Mouse (Mus musculus) neural tube, embryonic 15.5 days (tissue): Measurements from ENCODE around the gene Mtmr3. TPM values are rescaled to one million over a fixed set of nuclear protein-coding genes. Genes with fewer than 3 reads are reported as not detected.

Experiments
- ATAC-seq: fragments of 200-750 bp; cut with Nextera tagmentation; 2 replicates; pipeline ENCODE4 v1.8.0; 2017; ENCODE audit warnings: mild to moderate bottlenecking, moderate TSS enrichment, moderate library complexity; ENCODE audit not compliant: low FRiP score
- H3K27ac ChIP-seq: fragments of 300-500 bp; sonication (generic); replicated peaks from 2 replicates; pipeline ENCODE4 v1.5.1; 2015; ENCODE audit warnings: mild to moderate bottlenecking, inconsistent platforms
- H3K27me3 ChIP-seq: fragments of 300-500 bp; sonication (generic); replicated peaks from 2 replicates; pipeline ENCODE4 v1.6.1; 2015; ENCODE audit warnings: inconsistent platforms
- H3K36me3 ChIP-seq: fragments of 300-500 bp; sonication (generic); 2 replicates; pipeline ENCODE4 v1.6.1; 2015; ENCODE audit warnings: inconsistent platforms
- H3K4me1 ChIP-seq: fragments of 300-500 bp; sonication (generic); 2 replicates; pipeline ENCODE4 v1.6.1; 2015; ENCODE audit warnings: inconsistent platforms
- H3K4me2 ChIP-seq: fragments of 300-500 bp; sonication (generic); 2 replicates; pipeline ENCODE4 v1.6.1; 2015; ENCODE audit warnings: inconsistent platforms, mild to moderate bottlenecking, moderate library complexity
- H3K4me3 ChIP-seq: fragments of 300-500 bp; sonication (generic); replicated peaks from 2 replicates; pipeline ENCODE4 v1.5.1; 2015; ENCODE audit warnings: mild to moderate bottlenecking, inconsistent platforms
- H3K9ac ChIP-seq: fragments of 300-500 bp; sonication (generic); replicated peaks from 2 replicates; pipeline ENCODE4 v1.6.1; 2015; ENCODE audit warnings: mild to moderate bottlenecking, inconsistent platforms
- H3K9me3 ChIP-seq: fragments of 300-500 bp; sonication (generic); replicated peaks from 2 replicates; pipeline ENCODE4 v1.6.1; 2016; ENCODE audit warnings: inconsistent platforms
- WGBS: fragments of 180-500 bp; shearing (Covaris S2); methylation state at CpG from one replicate; pipeline ENCODE4 v1.1.7; 2015; ENCODE audit warnings: mixed read lengths; 5-methylcytosine and 5-hydroxymethylcytosine counted together
- polyA plus RNA-seq: library from polyadenylated mRNA; unstranded; fragments of >200 nt; fragmentation: Nextera tagmentation; extraction: Ambion mirVana; gene quantifications from 2 replicates; pipeline ENCODE4 v1.2.1, GENCODE M21; 2015

The Mtmr3 gene
- 26.6 and 27.3 TPM in 2 replicates for polyA plus RNA-seq

DNA sequence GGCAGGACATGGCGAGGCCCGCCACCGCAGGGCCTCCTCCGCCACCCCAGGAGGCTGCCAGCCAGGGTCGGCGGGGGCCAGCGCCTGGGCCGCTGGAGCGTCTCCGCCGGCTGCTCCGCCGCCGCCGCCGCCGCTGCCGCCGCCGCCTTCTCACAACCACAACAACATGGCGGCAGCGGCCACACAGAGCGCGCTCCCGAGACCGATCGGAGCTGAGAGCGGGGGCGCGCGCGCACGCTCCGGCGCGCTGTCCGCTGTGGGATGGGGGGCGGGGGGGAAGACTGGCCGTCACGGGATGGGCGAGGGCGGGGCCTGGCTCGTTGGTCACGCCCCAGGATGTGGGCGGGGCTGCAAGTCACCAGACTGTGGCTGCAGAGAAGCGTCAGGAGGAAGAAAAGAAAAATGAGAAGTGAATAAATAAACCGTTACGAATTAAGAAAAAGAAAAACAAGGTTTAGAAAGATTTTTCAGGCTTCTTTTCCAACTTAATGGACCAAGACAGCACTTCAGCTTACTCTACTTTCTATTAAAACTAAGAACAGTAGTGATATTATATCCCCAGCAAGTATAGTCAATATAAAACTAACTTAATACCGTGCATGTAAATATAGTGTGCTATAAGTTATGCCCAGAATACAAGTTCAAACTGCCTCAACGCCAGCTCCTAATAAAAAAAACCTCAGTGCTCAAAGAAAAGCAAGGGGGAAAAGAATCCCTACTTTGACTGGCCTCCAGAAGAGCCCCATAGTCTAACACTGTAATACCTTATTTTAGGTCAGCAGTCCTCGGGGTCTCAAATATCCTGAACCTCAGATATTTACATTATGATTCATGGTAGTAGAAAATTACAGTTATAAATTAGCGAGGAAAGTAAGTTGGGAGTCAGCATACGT lies at the start of gene Mtmr3:
TSS of gene Mtmr3 (minus strand) at position 256 of the 893 bp plus-strand sequence.
- peak; percentile 95 for ATAC-seq
- Histone ChIP-seq H3K4me2 (peak within 1 kb of the TSS; percentile 65), H3K4me1 (peaks cover 24% of the 10 kb centered on the region), H3K27me3 (no peaks in the 10 kb centered on the region), H3K4me3 (peak within 1 kb of the TSS; percentile 98), H3K27ac (peak within 1 kb of the TSS; percentile 91), H3K9ac (peak within 1 kb of the TSS; percentile 81), H3K36me3 (no peaks in the 10 kb centered on the region), H3K9me3 (no peaks in the 10 kb centered on the region)
- WGBS = 4% methylated on average over 53 of the region's 53 CpGs

GRCm38 (mm10) chr11:4643722-4644121 lies 49.1 kb upstream of the Mtmr3 start:
- Histone ChIP-seq H3K27me3 (no peaks in the 10 kb centered on the region), H3K4me2 (no peak overlapping the region), H3K27ac (no peak overlapping the region), H3K9ac (no peak overlapping the region), H3K4me3 (no peak overlapping the region), H3K4me1 (peaks cover 15% of the 10 kb centered on the region), H3K9me3 (no peaks in the 10 kb centered on the region), H3K36me3 (peaks cover 44% of the 10 kb centered on the region)
- no peak for ATAC-seq
- 47% methylated on average over 5 of the region's 5 CpGs for WGBS

DNA sequence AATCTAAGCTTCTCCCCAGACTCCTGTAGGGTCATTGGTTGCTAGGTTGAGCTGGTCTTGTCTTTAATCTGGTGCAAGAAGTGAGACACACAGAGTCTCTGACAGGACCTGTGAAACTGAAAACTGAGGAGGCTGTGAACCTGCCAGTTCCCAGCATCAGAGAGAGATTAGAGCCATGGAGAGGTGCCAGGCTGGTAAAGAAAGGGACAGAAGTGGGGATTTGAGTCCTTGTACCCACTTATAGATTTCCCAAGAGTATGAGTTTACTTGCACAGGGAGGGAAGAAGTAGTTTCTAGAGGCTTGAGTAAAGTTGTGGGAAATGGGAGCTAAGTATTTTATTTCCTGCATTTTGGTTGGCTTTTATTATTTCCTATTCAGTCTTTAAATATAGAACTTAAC lies 46.5 kb upstream of the Mtmr3 start:
- H3K4me2 ChIP-seq = no peak overlapping the region
- no peak overlapping the region for H3K27ac ChIP-seq
- H3K9ac ChIP-seq = no peak overlapping the region
- no peaks in the 10 kb centered on the region for H3K9me3 ChIP-seq
- ATAC-seq = no peak
- H3K36me3 ChIP-seq = peaks cover 23% of the 10 kb centered on the region
- H3K4me3 ChIP-seq = no peak overlapping the region
- peaks cover 28% of the 10 kb centered on the region for H3K4me1 ChIP-seq
- H3K27me3 ChIP-seq = no peaks in the 10 kb centered on the region

DNA sequence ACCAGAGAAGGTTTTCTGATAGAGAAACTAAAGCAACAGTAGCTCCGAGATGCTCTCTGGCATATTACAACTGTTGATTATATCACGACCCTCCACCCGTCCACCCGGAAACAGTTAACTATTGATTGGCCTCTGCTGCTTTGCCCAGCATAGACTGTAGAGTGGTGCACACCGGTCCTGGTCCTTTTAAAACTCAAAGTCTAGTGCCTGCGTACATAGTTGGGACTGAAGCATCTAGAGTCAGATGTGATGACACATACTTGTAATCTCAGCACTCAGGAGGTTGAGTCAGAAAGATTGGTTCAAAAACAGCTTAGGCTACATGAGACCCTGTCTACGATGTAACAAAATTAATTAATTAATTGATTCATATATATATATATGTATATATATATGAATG lies 43.6 kb upstream of the Mtmr3 start:
- Histone ChIP-seq H3K36me3 (peaks cover 17% of the 10 kb centered on the region), H3K4me2 (peak overlapping the region; percentile 64), H3K9me3 (no peaks in the 10 kb centered on the region), H3K4me3 (peak overlapping the region; percentile 76), H3K27me3 (no peaks in the 10 kb centered on the region), H3K27ac (no peak overlapping the region), H3K4me1 (peaks cover 28% of the 10 kb centered on the region), H3K9ac (peak overlapping the region; percentile 66)
- ATAC-seq = no peak; the same call in 1 of the 2 replicates
- 29% methylated on average over 7 of the region's 7 CpGs for WGBS

- H3K4me2 ChIP-seq = peak within 1 kb of the TSS; percentile 64
- H3K9me3 ChIP-seq = no peaks in the 10 kb centered on the region
- peak within 1 kb of the TSS; percentile 76 for H3K4me3 ChIP-seq
- H3K4me1 ChIP-seq = peaks cover 28% of the 10 kb centered on the region
- WGBS = under 1% methylated on average over 35 of the region's 35 CpGs
- peak; percentile 97 for ATAC-seq
- peak within 1 kb of the TSS; percentile 66 for H3K9ac ChIP-seq
- H3K36me3 ChIP-seq = peaks cover 17% of the 10 kb centered on the region
- H3K27me3 ChIP-seq = no peaks in the 10 kb centered on the region
- H3K27ac ChIP-seq = peak within 1 kb of the TSS; percentile 77
Observed at GRCm38 (mm10) chr11:4637534-4638234, 43.0 kb upstream of the Mtmr3 start, which contains the start of gene Ascc2. Gene Ascc2 (plus strand): TSS chr11:4637747.

DNA sequence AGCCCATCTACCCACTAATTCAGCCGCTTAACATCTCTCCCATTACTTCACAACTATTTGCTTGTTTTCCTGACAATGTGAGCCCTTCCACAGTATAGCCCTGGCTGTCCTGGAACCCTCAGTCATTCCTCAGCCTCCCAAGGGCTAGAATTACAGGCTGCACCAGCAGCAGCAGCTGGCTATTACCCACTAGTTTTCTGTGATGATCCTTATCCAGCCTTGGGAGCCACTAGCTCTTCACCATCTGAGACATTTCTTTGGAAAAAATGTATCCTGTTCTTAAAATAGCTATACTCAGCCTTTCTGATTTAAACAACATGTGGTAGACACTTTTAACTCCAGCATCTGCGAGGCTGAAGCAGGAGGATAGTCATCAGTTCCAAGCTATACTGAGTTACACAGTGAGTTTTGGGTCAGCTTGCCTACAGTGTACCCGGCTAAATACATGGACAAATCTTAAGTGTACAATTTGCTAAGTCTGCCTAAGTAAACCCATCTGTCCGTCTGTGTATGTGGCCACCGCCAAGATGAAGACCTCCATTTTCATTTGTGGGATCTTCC lies 42.2 kb upstream of the Mtmr3 start:
- Histone ChIP-seq H3K27me3 (no peaks in the 10 kb centered on the region), H3K36me3 (peaks cover 12% of the 10 kb centered on the region; the same call in 1 of the 2 replicates), H3K4me2 (peak overlapping the region; percentile 64), H3K4me3 (peak overlapping the region; percentile 76), H3K9me3 (no peaks in the 10 kb centered on the region), H3K27ac (peak overlapping the region; percentile 77; the same call in 1 of the 2 replicates), H3K4me1 (peaks cover 28% of the 10 kb centered on the region), H3K9ac (no peak overlapping the region)
- peak; percentile 33; the same call in 1 of the 2 replicates for ATAC-seq
- 56% methylated on average over 5 of the region's 5 CpGs for WGBS

- no peak for ATAC-seq
- no peak overlapping the region for H3K4me3 ChIP-seq
- no peak overlapping the region for H3K9ac ChIP-seq
- H3K36me3 ChIP-seq = no peaks in the 10 kb centered on the region
- H3K4me1 ChIP-seq = peaks cover 19% of the 10 kb centered on the region
- 81% methylated on average over 5 of the region's 5 CpGs for WGBS
- H3K27ac ChIP-seq = no peak overlapping the region
- no peaks in the 10 kb centered on the region for H3K9me3 ChIP-seq
- no peak overlapping the region for H3K4me2 ChIP-seq
- H3K27me3 ChIP-seq = no peaks in the 10 kb centered on the region
Observed at GRCm38 (mm10) chr11:4634395-4634794, 39.7 kb upstream of the Mtmr3 start.

DNA sequence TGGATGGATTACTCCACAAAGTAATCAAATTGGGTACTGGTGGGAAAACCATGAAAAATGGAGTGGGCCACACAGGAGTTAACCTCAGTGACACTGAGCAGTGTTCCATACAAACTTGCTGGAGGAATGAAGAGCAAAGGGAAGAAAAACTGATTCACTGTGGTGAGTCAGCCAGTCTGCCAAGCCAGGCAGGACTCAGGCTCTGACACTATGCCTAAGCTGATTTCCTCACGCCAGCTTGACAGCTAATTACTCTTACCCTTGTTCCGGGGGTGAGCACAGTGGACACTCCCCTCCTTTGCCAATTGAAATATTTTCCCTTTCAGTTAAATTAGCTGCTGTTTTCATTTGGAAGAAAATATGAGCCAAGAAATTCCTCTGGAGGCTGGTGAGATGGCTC lies 38.8 kb upstream of the Mtmr3 start:
- Histone ChIP-seq H3K27me3 (no peaks in the 10 kb centered on the region), H3K9me3 (no peaks in the 10 kb centered on the region), H3K9ac (no peak overlapping the region), H3K4me2 (no peak overlapping the region), H3K27ac (no peak overlapping the region), H3K4me3 (no peak overlapping the region), H3K4me1 (peaks cover 10% of the 10 kb centered on the region), H3K36me3 (no peaks in the 10 kb centered on the region)
- whole genome bisulfite sequencing = 56% methylated on average over 2 of the region's 2 CpGs
- no peak for ATAC-seq

DNA sequence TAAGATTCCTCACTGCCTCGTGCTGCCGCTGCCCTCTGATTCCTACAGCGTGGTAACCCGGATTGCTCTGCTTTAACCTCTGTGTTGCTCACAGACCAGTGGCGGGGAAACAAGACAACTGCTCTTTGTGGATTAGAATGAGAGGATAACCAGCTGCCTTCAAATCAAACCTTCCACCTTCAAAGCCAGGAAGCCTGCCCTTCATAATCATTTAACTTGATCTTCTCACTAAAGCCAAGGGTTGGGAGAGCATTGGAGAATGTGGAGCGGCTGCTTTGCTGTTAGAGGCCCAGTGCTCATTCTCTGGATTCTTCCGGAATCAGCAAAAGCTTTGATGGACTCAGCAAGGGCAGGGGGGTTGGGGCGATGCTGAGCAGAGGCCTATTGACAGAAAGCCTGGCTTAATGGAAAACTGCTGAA lies 35.2 kb upstream of the Mtmr3 start:
- 42% methylated on average over 8 of the region's 8 CpGs for WGBS
- no peaks in the 10 kb centered on the region for H3K4me1 ChIP-seq
- H3K9me3 ChIP-seq = no peaks in the 10 kb centered on the region
- ATAC-seq = no peak
- no peaks in the 10 kb centered on the region for H3K36me3 ChIP-seq
- no peak overlapping the region for H3K4me3 ChIP-seq
- H3K27me3 ChIP-seq = no peaks in the 10 kb centered on the region
- peak overlapping the region; percentile 41; the same call in 1 of the 2 replicates for H3K27ac ChIP-seq
- H3K4me2 ChIP-seq = no peak overlapping the region
- no peak overlapping the region for H3K9ac ChIP-seq

DNA sequence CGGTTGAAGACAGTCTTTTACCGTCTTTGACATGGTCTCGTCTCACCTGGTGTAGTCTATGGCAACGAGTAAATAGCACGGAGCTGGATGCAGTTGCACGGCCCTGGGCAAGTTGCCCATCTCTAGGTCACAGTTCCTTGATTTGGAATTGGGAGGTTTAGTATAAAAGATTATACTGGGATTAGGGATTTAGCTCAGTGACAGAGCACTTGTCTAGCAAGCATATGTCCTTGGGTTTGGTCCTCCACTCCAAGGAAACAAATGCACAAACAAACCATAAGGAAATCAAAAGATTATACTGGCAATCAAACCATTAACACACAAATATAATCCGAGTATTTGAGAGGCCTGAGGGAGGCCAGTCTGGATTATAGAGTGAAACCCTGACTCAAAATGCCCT lies 33.0 kb upstream of the Mtmr3 start:
- H3K4me3 ChIP-seq = no peak overlapping the region
- H3K36me3 ChIP-seq = no peaks in the 10 kb centered on the region
- no peaks in the 10 kb centered on the region for H3K27me3 ChIP-seq
- H3K4me1 ChIP-seq = peaks cover 3% of the 10 kb centered on the region; the same call in 1 of the 2 replicates
- WGBS = 60% methylated on average over 7 of the region's 7 CpGs
- no peaks in the 10 kb centered on the region for H3K9me3 ChIP-seq
- ATAC-seq = no peak
- H3K27ac ChIP-seq = no peak overlapping the region
- no peak overlapping the region for H3K9ac ChIP-seq
- no peak overlapping the region for H3K4me2 ChIP-seq

GRCm38 (mm10) chr11:4625931-4626330 lies 31.3 kb upstream of the Mtmr3 start:
- H3K27ac ChIP-seq = no peak overlapping the region
- no peak overlapping the region for H3K4me2 ChIP-seq
- 70% methylated on average over 7 of the region's 7 CpGs for WGBS
- no peaks in the 10 kb centered on the region for H3K27me3 ChIP-seq
- H3K9ac ChIP-seq = no peak overlapping the region
- H3K36me3 ChIP-seq = no peaks in the 10 kb centered on the region
- no peaks in the 10 kb centered on the region for H3K9me3 ChIP-seq
- H3K4me3 ChIP-seq = no peak overlapping the region
- ATAC-seq = no peak
- H3K4me1 ChIP-seq = peaks cover 3% of the 10 kb centered on the region; the same call in 1 of the 2 replicates
